Mouse (Mus musculus): ENCODE results near the gene Cbll1. TPM values are rescaled to one million over a fixed set of nuclear protein-coding genes. Genes with fewer than 3 reads are reported as not detected.

Cbll1 gene
- total RNA-seq (2021): 10 to 100 TPM in 1 of 2 experiments, 1 to 10 TPM in 1; 9.1 to 10.1 TPM
- long read RNA-seq, experiment 1, partial matches to known transcripts: 0 of 4 reads
- long read RNA-seq, experiment 1, other reads (novel, unspliced or antisense): 1 of 4 reads
- long read RNA-seq, experiment 2, partial matches to known transcripts: 0 of 1 reads
- long read RNA-seq, experiment 2, other reads (novel, unspliced or antisense): 1 of 1 reads

- DNase-seq: peak; percentile 97 to 98
Observed at GRCm38 (mm10) chr12:31499314-31500131, at the start of gene Cbll1. Cbll1 (minus strand) TSS chr12:31499616.

GRCm38 (mm10) chr12:31546061-31546460 is 46.6 kb upstream of the Cbll1 start:
- DNase-seq: no peak

- no peak for DNase-seq
Observed at GRCm38 (mm10) chr12:31545219-31545618, 45.8 kb upstream of the Cbll1 start.

DNA sequence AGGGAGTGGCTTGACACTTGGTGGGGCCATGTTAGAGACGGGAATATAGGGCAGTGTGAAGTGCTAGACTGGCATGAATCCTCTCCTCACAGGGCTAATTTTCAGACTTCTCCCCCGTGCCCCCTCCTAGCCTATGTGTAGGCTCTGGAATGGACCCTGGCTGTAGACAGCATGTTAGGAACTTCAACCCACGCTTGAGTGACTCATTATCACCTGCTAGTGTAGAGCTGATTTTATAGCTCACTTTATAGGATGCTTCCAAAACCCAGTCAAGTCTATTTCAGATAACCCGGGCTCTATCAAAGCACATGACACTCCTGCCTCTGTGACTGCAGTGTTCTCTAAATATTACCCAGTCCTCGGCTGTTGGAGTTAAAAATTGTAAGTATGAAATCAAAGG is 42.1 kb upstream of the Cbll1 start:
- DNase-seq: no peak

DNA sequence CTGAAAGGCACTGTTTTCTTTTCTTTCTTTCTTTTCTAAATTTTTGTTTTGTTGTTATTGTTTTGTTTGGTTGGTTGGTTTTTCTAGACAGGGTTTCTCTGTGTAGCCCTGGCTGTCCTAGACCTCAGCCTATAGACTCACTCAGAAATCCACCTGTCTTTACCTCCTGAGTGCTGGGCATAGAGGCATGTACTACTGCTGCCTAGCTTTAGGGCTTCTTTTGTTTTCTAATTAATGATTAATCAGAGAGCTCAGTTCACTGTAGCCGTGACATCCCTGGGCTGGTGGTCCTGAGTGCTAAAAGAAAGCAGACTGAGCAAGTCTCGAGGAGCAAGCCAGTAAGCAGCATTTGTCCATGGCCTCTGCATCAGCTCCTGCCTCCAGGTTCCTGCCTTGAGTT is 40.4 kb upstream of the Cbll1 start:
- no peak for DNase-seq

GRCm38 (mm10) chr12:31537515-31538230 is 38.3 kb upstream of the Cbll1 start:
- DNase-seq: peak; percentile 51 to 67

DNA sequence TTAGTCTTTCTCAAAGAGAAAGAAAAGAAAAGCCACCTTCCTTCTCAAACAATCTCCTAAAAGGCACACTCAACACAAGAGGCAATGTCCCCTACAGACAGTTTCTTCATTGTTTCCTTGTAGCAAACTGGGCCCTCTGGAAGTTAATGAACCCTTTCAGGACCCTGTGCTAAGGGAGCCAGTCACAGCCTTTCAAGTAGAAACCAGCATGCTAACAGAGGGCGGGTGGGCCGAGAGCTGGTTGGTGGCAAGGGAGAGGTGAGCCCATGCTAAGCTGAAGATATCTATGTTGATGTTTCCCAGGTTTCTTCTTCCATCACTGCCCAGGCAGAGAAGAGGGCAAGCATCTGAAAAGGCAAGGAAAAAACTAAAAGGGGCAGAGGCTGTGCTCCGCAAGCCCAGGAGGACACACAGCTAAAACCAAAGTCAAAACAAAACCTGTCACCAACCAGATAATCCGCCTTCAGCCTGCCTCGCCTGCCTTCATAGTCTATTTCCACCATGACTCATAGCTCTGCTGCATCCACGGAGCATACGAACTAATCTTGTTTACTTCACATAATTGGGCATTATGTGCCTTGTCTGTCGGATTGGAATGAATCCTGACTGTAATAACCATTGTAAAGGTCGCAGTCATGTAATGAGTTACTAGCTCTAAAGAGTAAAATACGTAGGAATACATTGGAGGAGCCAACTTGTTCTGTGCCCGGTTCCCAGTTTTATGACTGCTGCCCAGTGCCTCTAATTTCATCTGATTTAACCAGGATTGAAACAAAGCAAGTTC is 34.8 kb upstream of the Cbll1 start:
- DNase-seq: no peak

DNA sequence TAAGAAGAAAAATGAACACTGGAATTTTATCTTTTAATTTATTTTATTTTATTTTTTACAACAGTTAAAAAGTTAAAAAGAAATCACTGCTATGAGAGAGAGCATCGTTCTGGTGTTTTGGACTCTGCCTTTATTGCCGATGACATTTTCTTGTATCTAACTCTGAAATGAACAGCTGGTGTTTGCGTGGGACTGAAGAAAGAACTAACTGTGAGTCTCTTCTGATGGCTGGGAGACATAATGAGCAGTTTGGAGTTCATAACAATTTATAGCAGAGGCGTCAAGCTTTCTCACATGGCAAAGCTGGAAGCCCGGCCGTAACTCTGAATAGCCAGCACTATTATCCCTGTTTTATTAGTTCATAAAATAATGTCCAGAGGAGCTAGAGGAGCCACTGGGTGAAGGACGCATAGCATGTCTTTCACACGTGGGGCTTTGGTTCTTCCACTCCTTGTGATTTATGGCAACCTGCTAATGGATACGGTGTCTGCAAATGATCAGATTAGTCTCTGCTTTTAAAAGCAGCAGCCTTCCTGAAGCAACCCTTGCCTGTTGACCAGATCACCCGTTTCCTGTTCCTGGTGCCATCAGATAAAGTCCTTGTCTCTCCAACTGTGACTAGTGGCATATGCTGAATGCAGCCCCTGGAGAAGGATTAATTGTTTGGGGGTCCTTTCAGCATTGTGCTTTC is 33.9 kb upstream of the Cbll1 start:
- no peak for DNase-seq

- no peak for DNase-seq
Observed at GRCm38 (mm10) chr12:31532054-31532453, 32.6 kb upstream of the Cbll1 start.

DNA sequence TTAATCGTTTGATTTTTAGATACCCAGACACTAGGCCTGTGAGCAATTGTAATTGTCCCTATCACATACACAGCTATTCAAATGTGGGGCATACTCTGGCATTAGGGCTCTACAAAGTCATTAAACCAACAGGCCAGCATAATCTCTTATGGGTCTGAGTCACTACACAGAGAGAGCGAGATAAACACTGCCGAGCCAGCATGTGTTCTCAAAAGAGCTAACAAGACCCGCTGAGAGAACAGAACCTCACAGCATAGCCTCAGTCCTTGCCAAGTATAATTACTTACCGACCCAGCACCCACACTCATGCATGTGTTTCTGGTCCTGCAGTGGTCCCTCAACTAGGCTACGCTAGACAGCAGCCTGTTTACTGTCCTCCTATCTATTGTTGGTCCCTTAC is 28.0 kb upstream of the Cbll1 start:
- no peak for DNase-seq

DNA sequence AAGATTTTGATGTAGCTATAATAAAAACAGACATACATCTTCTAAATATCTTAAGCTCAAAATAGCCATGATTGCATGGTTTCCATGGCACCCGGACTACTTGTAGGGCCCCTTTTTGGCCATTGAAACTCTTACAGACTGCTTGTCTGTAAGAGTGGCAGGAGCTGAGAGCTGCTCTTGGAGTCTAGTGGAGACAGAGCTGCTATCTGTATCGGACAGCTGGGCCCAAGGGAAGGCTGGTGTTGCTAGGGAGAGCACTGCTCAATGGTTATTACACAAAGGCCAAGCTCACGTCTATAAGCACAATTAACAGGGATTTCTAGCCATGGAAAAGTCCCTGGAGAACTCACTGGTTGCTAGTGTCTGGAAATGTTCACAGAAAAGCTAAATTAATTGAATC is 22.0 kb upstream of the Cbll1 start:
- no peak for DNase-seq

- peak; percentile 9 to 13 for DNase-seq
Observed at GRCm38 (mm10) chr12:31520119-31520518, 20.7 kb upstream of the Cbll1 start.

DNA sequence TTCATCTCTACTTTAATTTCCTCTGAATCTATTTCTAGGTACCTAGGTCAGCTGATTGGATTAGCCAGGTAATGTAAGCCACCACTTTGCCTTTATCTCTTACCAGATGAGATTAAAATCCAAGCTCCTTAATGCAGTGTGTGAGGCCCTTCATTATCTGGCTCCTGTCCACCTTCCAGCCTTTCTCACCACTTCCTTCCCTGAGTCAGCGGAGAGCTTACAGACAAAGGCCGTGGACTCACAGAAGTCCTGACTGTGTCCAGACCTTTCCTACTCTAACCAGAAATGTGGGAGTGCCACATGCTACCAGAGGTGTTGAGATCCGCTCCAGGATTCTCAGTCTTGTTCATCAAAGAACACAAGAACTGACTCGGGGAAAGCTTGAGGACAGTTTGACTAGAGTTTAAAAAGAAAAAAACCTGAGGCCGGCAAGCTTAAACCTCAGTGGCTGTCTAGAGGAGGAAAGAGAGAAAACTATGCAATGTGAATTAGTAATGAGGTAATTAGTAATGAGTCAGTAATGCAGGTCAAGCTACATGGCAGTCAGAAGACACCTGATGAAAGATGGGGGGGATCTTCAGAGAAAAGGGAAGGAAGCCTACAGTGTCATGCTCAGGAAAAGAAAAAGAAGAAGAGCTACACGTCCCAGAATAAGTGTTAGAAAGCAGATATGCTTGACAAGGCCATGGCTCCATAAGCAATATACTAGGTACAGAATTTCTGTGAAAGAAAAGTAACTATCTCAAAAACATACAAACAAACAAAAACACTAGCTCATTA is 14.5 kb upstream of the Cbll1 start:
- no peak for DNase-seq

- no peak for DNase-seq
Observed at GRCm38 (mm10) chr12:31512634-31513411, 13.4 kb upstream of the Cbll1 start.

GRCm38 (mm10) chr12:31511218-31511617 is 11.8 kb upstream of the Cbll1 start:
- DNase-seq: no peak

GRCm38 (mm10) chr12:31508496-31508895 is 9.1 kb upstream of the Cbll1 start:
- DNase-seq: no peak

- peak in 1 of 2 experiments; percentile 41 for DNase-seq
Observed at GRCm38 (mm10) chr12:31507718-31508364, 8.4 kb upstream of the Cbll1 start.

- DNase-seq: no peak
Observed at GRCm38 (mm10) chr12:31503211-31503610, 3.8 kb upstream of the Cbll1 start.

- no peak for DNase-seq
Observed at GRCm38 (mm10) chr12:31501266-31501665, 1.9 kb upstream of the Cbll1 start.

DNA sequence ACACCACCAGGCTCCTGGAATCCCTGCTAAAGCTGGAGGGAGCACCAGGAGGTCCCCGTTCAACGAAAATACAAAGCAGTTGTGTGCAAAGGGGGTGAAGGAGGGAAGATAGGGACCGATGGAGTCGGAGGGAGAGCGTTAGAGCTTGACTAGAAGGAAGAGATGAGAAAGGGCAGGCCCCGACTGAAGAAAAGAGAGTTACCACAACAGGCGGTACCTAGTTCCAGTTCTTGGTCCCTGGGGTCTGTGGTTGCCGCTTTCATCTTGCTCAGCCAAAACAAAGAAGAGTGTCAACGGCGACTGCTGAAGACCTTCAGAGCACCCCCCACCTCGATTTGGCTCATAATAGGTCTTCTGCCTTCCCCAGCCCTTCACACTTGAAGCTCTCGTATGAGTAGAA is 780 bp upstream of the Cbll1 start:
- no peak for DNase-seq

All from heart, adult 18-20 months (tissue).